Mouse (Mus musculus) gastrocnemius, adult 2 months (tissue): Measurements from ENCODE around the gene Gm4869. TPM values are rescaled to one million over a fixed set of nuclear protein-coding genes. Genes with fewer than 3 reads are reported as not detected.

ENCODE experiments used
- DNase-seq: peaks from one replicate; pipeline ENCODE4 v3.0.0; 2022
- H3K27ac ChIP-seq: fragments of 200-600 bp; 2 replicates; pipeline ENCODE4 v1.8.1; 2022; ENCODE audit warnings: mild to moderate bottlenecking
- H3K4me3 ChIP-seq: fragments of 200-600 bp; 2 replicates; pipeline ENCODE4 v1.8.1; 2022; ENCODE audit warnings: mild to moderate bottlenecking, moderate library complexity
- CTCF ChIP-seq: fragments of 200-600 bp; IDR thresholded peaks from 2 replicates; pipeline ENCODE4 v1.8.1; 2022; ENCODE audit warnings: antibody characterized with exemption, mild to moderate bottlenecking, moderate library complexity
- intact Hi-C: fragments of 180-260 bp; cut with DNase I; formaldehyde crosslinking; loops from one replicate; pipeline ENCODE4 v1.15.1; 2025
- microRNA-seq: library from miRNA; unstranded; fragments of <30 nt; microRNA quantifications from one replicate; pipeline ENCODE4 v1.2.0, GENCODE M21; 2021
- total RNA-seq, 2 experiments: library from RNA; stranded (reverse); gene quantifications; 2 replicates each; pipeline ENCODE4 v1.2.3; 2021

Gm4869 gene
- total RNA-seq, 2 experiments from 2014 or later = not detected

GRCm38 (mm10) chr5:140513921-140514320, 68.5 kb downstream of the Gm4869 start:
- no peak overlapping the region for H3K27ac ChIP-seq

GRCm38 (mm10) chr5:140514799-140515486, 69.5 kb downstream of the Gm4869 start:
- peak overlapping the region; percentile 24; the same call in 1 of the 2 replicates for H3K27ac ChIP-seq
- TF ChIP-seq CTCF = no peak
- H3K4me3 ChIP-seq = no peak overlapping the region
- intact Hi-C loops = no loop called here
- peak; percentile 2 for DNase-seq

More at GRCm38 (mm10) chr5:140513921-140514320, 68.5 kb downstream of the Gm4869 start:
- TF ChIP-seq CTCF = no peak
- intact Hi-C loops = no loop called here
- no peak overlapping the region for H3K4me3 ChIP-seq
- DNase-seq = peak; percentile 22

GRCm38 (mm10) chr5:140517159-140517920, 71.9 kb downstream of the Gm4869 start:
- DNase-seq = no peak
- H3K27ac ChIP-seq = no peak overlapping the region
- no peak overlapping the region for H3K4me3 ChIP-seq
- intact Hi-C loops = no loop called here
- no peak for TF ChIP-seq CTCF

GRCm38 (mm10) chr5:140517921-140518230, 72.4 kb downstream of the Gm4869 start:
- Histone ChIP-seq H3K4me3 (no peak overlapping the region), H3K27ac (no peak overlapping the region)
- intact Hi-C loops = no loop called here
- DNase-seq = no peak
- TF ChIP-seq CTCF = no peak

- no peak overlapping the region for H3K4me3 ChIP-seq
- intact Hi-C loops = no loop called here
- no peak for DNase-seq
- TF ChIP-seq CTCF = no peak
- no peak overlapping the region for H3K27ac ChIP-seq
These were observed 75.8 kb downstream of the Gm4869 start for GRCm38 (mm10) chr5:140521196-140521595.

- H3K27ac ChIP-seq = no peak overlapping the region
- TF ChIP-seq CTCF = no peak
- H3K4me3 ChIP-seq = no peak overlapping the region
- intact Hi-C loops = no loop called here
- no peak for DNase-seq
These were observed 81.3 kb downstream of the Gm4869 start for GRCm38 (mm10) chr5:140526754-140527153.

- Histone ChIP-seq H3K27ac (no peak overlapping the region), H3K4me3 (no peak overlapping the region)
- TF ChIP-seq CTCF = no peak
- peak; percentile 53 for DNase-seq
- intact Hi-C loops = loop anchor here (5.0 kb wide), 1 partner anchor 701 kb away; no protein-coding TSS in a partner anchor
These were observed 92.8 kb downstream of the Gm4869 start for GRCm38 (mm10) chr5:140538111-140538683.

GRCm38 (mm10) chr5:140540106-140540505, 94.7 kb downstream of the Gm4869 start:
- peak; percentile 94 for TF ChIP-seq CTCF
- intact Hi-C loops = loop anchor here (1.0 to 5.0 kb wide), 4 partner anchors 79 to 207 kb away; no protein-coding TSS in a partner anchor
- Histone ChIP-seq H3K4me3 (no peak overlapping the region), H3K27ac (no peak overlapping the region)
- peak; percentile 82 for DNase-seq

- DNase-seq = peak; percentile 17
- intact Hi-C loops = loop anchor here (5.0 kb wide), 2 partner anchors 139 to 204 kb away; no protein-coding TSS in a partner anchor
- Histone ChIP-seq H3K4me3 (no peak overlapping the region), H3K27ac (no peak overlapping the region)
- TF ChIP-seq CTCF = no peak
These were observed 97.5 kb downstream of the Gm4869 start for GRCm38 (mm10) chr5:140542811-140543575.

Small RNAs within 50 kb of the gene (microRNA-seq; reads per million reads assigned to microRNA genes)
- gene Mir7038 = not detected

Other genes starting within 250 kb of the Gm4869 start
- gene Mad1l1, start 124.1 kb upstream of the Gm4869 start, total RNA-seq = 1 to 10 TPM; 7.2 to 9.0 TPM
- gene Nudt1, start 124.0 kb upstream of the Gm4869 start, total RNA-seq = 1 to 10 TPM; 4.9 to 8.2 TPM
- gene Mrm2, start 113.7 kb upstream of the Gm4869 start, total RNA-seq = 1 to 10 TPM; 6.0 to 9.0 TPM
- 1 to 10 TPM; 8.0 to 9.5 TPM for gene Snx8, start 56.4 kb upstream of the Gm4869 start, total RNA-seq
- gene Eif3b, start 26.3 kb upstream of the Gm4869 start, total RNA-seq = 10 to 100 TPM; 79.7 to 80.3 TPM
- 1 to 10 TPM; 4.3 to 7.4 TPM for gene Chst12, start 59.9 kb downstream of the Gm4869 start, total RNA-seq
- gene Grifin, start 119.4 kb downstream of the Gm4869 start, total RNA-seq = not detected
- gene Lfng, start 161.7 kb downstream of the Gm4869 start, total RNA-seq = 1 to 10 TPM; 3.2 to 6.1 TPM
- gene Ttyh3, start 203.4 kb downstream of the Gm4869 start, total RNA-seq = 1 to 10 TPM; 4.0 to 4.4 TPM